Mouse (Mus musculus): Measurements from ENCODE around the gene Alk.
A peak's percentile ranks its signal among the peaks of the same experiment; 100 is the strongest.

Gene Alk

DNA sequence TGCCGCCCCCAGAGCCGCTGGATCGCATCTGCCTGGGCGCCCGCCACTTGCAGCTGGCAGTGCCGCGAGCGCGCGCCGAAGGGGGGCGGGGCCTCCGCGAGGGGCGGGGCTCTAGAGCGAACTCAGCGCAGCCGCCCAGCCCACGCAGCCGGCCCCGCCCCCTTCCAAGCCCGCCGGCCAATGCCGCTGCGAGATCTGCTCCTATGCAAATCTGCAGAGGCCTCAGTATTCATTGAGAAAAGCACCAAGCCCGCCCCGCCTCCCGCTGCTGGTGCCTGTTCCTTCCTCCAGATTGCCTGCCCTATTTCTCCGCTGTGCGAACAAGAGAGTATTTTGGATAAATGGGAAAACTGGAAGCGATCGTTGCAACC, at the start of gene Alk:
TSS of gene Alk (minus strand) at position 18 of the 371 bp plus-strand sequence.
- DNase-seq (ENCODE audit: low read depth), result no peak

DNA sequence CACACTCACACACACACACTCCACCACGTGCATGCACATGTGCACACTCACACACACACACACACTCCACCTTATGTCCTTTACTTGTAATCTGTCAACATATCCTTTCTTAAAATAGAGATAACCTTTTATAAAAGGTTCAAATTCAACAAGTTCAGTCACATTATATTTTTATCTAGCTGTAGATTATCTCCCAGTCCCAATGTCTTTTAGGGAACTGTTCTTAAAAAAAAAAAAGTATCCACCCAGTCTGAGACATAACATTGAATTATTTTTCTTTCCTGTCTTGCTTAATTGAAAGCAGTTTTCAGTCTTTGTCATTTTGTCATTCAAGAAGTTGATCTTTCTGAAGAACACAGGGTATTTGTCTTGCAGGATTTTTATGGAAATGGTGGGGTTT, 48.4 kb upstream of the Alk start:
- no peak for DNase-seq (ENCODE audit: low read depth)

DNA sequence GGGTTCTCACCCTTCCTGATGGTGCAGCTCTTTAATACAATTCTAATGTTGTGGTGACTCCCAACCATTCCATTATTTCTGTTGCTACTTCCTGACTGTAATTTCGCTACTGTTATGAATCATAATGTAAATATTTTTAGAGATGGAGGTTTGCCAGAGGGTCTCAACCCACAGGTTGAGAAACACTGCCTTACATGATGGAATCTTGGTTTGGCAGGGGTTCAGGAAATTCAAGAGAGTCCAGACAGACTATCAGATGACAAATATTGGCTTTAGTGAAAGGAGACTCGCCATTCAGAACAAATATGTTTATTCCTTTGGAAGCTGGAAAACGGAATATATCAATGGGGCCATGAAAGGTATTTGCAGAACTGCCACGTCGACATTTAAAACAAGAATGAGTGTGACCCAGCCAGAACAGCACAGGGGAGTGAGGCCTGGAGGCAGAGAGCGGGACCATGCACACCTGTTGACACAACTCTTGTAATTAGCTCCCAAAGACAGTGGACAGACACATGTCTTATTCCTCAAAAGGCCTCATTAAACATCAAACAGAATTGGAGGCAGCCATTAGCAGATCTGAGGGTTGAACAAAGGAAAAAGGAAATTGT, 44.3 kb upstream of the Alk start:
- peak; percentile 17 for DNase-seq (ENCODE audit: low read depth)

DNA sequence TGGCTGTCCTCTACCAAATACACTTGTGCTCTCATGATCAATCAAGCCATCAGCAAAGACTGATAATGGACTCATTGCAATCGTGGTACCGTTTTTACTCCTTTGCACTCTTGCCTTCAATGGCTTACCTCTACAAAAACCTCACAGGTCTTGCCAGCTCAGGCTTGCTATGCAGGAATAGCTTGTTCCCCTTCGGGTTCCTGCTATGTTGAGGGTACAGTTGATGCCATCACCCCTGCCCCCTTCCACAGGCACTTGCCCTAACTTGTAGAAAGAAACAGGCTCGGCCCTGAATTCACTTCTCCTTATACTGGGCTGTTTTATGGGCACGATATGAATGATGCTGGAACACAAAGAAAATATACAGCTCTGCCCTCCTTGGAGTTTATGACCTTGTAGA, 41.7 kb upstream of the Alk start:
- DNase-seq (ENCODE audit: low read depth), result no peak

DNA sequence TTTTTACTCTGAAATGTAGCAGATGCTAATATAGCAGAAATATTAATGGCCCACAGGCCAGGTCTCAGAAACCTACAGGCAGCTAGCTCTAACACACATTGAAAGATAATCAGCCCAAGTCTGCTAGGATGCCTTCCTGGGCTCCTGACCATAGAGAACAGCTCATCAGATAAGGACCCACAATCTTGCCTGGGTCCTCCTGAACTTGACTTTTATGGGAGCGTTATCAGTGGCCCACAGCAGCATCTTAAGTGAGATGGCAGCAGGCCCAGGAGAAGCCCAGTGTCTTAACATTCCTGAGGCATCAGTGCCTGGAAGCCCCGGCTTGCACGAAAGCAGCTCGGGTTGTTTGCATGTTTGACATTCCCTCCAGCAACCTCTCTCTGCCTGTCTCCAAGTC, 35.7 kb upstream of the Alk start:
- DNase-seq (ENCODE audit: low read depth), result no peak

DNA sequence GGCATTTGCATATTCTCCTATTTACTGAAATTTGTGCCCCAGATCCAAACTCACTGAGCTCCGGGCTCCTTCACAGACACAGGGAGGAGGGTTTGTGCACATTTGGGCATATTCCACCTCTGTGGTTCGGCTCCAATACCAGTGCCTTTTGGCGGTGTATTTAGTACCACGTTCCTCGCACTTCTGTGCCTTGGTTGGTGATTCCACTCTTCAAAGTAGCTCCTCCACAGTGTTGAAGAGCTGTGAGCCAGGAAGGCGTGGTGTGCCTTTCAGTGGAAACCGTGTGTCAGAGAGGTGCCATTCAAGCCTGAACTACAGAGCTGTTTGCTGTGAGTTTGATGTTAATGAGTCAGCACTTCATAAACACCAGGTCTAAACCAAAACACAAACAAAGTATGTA, 35.0 kb upstream of the Alk start:
- no peak for DNase-seq (ENCODE audit: low read depth)

DNA sequence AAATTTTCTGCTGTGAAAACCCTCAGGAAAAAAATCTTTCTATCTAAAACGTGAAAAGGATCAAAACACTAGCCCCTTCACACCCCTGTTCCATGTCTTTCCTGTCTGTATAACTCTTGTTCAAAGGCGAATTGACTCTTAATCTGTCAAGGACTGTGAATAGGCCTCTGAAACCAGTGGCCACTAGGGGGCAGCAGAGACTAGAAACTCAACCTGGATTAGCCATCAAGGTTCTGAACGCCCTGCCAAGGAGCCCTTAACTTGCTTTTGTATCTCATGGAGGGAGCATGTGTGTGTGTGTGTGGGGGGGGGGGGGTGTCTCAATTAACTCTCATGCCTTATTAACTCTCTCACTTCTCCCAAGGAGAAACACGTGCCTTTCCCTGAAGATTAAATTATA, 1.8 kb upstream of the Alk start:
- peak; percentile 14 for DNase-seq (ENCODE audit: low read depth)

DNA sequence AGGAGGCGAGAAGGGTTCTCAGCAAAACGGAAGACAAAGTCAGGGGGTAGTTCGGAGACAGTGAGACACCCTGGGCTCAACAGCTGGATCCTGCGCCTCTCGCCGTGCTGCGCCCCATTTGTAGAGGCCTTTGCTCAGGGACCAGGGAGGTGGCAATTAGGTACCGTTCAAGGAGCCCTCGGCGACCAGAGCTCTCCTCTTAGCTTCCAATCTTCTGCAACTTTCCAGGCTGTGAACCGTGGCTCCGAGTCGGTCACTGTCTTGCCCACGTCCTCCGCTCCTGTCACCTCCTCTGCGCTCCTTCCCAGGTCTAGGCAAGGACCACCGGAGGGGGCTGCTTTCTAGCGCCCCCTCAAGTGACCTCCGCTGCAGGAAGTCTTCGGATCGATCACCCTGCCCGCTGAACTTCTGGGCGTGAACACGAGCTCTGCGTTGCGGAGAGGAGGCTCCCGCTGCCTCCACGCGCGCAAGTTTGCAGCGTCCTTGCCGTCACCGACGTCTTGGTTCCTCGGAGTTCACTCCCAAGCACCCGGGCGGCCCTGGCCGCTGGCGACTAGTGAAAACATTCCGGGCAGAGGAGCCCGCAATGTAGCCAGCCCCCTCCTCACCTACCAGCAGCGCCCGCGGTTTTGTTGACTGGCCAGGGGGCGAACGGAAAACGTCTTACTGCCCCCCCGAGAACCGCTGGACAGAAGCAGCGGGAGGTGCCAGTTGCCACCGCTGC, 379 bp downstream of the Alk start:
- DNase-seq (ENCODE audit: low read depth), result no peak

DNA sequence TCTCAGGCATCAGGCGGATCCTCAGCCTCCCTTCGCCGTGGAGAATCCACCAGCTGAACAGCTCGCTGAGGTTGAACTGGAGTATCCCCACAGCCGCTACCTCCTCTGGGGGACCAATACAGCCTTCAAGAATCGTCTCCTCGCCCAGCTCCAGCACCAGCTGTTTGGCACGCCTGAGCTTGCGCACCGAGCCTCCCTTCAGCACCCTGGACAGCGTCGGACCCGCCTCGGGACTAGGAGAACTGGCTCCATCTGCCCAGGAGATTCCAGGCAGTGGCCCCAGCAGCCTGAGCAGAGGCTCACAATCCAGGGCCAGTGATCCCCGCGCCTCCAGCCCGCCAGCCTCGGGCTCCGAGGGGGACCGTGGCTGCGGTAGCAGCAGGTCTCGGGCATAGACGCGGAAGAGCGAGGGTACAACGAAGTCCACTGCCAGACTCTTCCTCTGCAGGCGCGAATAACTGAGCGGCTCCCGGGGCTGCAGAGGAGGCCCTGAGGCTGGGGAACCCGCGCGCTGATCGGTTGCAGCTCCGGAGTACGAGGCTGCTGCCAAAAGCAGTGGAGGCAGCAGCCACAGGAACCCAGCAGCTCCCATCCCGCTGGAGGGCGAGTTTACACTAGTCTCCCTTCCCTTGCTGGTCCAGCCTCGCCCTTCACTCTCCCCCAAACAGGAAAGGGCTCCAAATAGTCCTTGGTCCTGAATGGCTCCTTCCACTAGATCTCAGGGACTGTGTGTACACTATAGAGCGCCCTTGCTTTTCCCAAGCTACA, 1.1 kb downstream of the Alk start:
- peak; percentile 2 for DNase-seq (ENCODE audit: low read depth)

DNA sequence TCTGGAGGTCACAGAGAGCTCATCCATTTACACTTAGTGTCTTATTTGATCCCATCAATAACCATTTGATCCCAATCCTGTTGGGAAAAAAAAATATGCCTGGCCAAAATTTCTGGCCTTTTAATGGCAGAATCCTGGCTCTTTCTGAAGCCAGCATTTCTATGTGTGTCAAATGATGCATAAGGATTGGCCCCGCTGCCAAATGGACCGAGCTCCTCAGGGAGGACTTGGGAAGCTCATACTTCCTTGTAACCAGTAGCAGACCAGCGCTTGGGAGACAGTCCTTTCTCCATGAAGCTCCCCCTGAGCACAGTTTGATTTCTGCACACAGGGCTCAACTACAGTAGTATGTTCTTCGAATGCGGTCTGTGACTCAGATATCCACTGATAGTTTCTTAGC, 3.6 kb downstream of the Alk start:
- no peak for DNase-seq (ENCODE audit: low read depth)

DNA sequence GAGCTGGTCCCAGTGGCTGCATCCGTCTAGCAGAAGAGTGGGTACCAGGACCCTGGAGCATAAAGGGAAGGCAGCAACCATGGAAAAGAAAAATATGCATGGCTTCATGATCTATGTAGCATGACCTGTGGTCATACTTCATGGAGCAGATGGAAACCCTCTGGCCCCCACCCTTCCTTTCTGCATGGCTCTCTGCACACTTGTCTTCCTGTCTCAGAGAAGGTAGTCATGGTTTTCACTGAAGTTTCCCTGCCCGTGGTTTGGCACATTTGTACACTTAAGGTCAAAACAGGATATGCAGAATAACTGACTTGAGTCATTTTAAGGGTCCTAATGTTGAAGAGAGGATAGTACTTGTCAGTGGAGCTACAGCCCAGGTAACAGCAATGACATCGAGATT, 16.8 kb downstream of the Alk start:
- DNase-seq (ENCODE audit: low read depth), result no peak

DNA sequence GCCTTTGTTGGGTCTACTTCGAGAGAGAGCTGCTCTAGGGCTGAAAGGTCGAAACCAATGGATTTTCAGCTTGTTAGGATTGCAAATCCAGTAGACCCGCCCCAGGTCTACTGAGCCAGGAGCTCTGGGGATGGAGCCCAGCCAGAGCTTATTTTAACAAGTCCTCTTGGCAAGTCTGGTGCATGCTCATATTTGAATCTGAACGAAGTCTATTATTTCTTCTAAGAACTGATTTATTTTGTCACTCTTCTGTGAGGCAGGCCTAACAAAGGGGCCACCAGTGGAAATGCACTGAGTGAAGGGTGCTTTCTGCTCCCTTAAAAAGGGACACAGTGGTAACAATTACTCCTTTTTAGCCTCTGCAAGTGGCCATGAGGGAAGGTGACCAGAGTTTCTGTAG, 24.3 kb downstream of the Alk start:
- no peak for DNase-seq (ENCODE audit: low read depth)

DNA sequence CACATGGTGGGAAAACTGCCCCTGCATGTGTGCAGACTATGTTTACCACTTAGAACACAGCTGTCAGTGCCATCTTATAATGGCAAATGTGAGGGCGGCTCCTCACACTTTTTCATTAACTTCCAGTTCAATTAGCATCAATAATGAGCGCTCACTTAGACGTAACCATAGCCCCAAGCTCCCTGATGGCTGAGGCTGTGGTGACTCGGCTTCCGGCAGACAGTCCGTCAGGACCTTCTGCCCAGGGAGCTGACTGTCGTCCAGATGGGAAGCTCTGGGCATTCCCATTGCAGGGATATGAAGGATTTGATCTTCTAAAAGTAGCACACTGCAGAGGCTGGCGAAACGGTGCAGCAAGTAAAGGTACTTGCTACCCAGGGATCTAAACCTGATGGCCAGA, 25.1 kb downstream of the Alk start:
- no peak for DNase-seq (ENCODE audit: low read depth)

DNA sequence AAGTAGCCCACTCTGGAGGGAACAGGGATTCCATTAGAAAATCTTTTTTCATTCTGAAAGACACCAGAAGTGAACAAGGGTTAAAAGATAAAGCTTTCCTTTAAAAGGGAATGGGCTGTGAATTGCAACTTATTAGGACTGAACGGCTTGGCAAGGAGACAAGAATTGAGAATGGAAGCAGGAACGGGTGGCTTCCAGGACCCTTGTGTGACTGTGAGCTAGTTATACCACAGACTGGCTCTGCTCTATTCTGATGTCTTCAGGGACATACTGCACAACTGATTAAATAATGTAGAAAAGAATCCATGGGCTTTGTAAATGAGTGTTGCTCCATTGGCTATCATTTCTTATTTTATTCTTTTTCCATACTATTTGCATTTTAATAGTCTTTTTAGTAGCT, 33.0 kb downstream of the Alk start:
- DNase-seq (ENCODE audit: low read depth), result no peak

DNA sequence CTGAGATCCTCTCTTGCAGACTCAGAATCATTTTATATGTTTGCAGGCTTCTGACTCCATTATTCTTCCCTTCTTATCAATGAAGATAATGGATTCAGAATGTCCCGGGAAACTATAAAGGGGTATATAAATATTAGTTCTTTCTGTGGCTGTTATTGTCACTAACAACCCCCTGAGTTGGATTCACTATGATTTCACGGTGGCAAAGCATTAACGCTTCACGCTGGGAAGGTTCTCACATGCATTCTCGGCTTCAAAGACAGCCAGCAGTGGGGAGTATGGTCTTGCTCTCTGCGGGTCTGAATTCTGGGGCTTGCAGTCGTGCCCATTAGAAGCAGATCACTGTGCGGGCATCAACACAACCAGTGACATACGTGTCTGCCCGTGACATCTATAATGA, 34.9 kb downstream of the Alk start:
- DNase-seq (ENCODE audit: low read depth), result no peak

DNA sequence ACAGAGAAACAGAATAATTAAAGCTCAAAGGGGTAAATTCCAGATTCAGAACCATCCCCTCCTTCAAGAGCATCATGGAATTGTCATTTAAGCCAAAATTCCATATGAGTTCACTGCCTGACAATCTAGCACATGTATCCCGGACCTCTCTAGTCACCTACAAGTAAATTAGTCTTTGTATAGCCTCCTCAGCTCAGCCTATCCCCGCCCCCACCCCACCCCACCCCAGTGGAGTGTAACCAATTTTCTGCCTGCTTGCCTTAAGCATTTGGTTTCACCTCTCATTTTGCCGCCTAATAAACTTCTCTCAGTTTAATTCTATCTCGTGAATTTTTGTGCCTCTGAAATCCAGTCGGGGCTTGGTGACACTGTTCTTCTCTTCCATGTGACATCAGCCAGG, 41.0 kb downstream of the Alk start:
- no peak for DNase-seq (ENCODE audit: low read depth)

DNA sequence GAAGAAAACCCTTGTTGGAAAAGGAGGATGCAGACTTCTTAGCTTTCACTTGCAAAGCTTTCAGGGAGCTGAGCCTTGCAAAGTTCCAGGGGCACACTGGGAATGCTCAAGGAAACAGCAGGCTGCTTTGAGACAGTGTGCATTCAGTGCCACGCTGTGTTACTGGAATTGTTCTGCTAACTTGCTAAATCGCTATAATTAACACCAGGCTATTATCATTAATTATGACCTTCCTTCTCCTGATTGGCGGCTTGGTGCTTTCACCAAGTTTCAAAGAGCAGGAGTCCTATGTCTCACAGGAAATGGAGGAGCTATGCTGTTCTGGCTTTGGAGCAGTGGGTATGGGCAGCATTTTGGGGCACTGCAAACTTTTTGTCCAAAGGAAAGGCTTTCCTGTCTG, 43.0 kb downstream of the Alk start:
- DNase-seq (ENCODE audit: low read depth), result no peak

DNA sequence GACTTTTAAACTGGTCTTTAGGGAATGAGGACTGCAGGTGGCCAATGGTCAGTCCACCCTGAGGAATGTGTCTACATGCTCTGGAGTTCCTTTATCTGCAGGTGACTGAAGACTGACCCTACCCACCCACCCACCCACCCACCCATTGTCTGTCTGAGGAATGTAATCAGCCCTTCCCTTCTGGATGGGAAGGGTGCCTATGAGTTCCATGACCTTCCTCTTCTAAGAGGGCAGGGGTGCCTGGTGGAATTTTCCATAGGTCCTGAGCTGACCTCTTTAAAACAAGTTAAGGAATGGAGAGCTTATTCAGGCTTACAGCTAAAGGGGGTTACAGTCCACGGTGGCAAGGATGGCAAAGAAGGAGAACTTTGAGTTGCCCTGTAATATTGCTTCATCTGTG, 43.7 kb downstream of the Alk start:
- DNase-seq (ENCODE audit: low read depth), result no peak

DNA sequence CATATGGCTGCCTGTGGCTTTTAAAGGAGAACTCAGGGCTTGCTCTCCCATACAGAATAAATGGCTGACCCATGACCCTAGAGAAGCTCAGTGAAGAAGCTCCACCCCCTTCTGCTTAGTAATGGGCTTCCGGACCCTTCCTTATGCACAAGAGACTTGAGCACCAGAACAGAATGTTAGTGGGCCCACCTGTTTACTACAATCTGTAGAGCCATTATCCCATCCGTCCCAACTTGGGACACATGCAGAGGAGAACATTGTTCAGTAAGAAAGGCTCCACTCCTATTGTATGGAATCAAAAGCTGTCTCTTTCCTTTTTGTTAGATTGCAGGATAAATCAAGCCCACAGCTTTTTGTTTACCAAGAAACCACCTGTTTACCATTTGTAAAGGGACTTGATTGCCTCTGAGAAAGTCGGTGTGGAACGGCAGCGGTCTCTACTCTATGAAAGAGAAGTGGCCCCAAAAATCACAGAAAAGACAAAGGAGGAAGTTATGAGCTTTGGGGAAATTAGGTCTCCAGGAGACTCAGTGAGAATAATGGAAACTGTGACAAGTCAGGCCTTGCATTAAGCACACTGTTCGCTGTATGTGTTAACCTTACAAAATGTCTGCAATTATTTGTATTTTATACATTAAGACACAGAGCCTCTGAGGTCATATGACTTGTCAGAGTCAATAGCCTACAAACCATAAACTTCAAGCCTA, 47.2 kb downstream of the Alk start:
- no peak for DNase-seq (ENCODE audit: low read depth)

DNA sequence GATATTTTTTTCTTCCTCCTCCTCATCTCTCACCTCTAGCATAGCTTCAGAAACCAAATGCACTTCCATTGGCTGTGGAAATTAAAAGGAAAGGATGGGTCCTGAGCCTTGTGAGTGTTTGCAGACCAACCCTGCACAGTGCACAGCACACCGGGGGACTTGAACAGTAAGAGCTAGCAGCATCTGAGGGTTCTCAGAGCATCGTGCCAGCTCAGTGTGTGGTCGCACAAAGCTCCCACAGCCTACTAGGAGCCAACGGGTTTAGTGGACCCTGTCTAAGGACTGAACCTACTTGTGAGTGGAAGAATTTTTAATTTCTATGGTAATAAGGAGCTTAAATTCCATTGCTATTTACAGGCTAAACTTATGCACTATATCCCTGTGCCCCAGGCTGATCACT, 58.2 kb downstream of the Alk start:
- DNase-seq (ENCODE audit: low read depth), result no peak

DNA sequence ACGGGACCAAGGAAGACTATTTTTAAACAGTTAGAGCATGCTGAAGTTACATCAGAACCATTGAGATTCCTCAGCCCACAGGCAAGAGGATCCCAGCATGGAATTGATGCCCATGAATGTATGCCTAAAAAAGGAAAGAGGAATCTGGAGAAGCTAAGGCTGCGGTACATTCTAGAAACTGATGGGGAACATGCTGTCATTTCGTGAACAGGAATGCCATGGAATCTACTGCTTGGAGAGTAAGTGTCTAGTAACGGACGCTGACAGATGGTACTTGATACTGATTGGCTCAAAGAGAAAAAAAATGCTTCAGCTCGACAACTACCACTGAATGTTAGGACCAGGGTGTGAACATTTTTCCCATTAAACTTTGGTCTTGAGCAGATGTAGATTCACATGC, 69.1 kb downstream of the Alk start:
- DNase-seq (ENCODE audit: low read depth), result no peak

DNA sequence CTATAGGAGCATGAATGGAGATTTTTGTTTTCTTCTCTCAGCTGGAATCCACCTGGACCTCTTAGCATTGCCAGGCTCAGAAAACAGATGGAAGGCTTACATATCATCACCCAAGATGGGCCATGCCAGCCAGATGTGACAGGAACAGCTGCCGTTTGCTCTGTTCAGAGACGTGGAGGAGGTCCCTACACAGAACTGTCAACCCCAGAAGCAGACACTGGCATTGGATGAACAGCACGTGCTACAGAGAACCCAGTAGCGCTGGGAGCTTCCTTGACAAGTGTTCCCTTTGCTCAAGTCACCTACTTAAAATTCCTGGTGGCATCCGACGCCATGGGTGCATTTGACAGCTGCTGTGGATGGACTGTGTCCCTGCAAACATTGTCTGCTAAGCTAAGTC, 72.2 kb downstream of the Alk start:
- DNase-seq (ENCODE audit: low read depth), result no peak

DNA sequence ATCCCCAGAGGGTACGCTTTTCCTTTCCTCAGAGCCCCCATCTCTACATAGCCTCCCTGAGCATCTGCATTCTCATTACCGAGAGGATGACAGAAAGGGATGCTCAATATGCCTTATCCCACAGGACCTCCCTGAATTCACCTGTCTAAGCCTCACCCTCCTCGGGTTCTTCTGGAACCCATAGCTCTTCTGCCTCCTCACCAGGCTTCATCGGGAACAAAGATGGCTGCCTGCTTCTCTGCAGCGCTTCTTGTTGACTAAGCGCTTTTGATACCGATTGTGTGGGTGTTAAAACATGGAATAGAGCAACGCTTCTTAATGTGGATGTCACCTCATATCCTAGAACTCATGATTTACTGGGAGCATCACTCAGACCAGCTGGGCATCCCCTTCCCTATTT, 75.9 kb downstream of the Alk start:
- no peak for DNase-seq (ENCODE audit: low read depth)
